Mouse (Mus musculus) spleen, postnatal 36 days (tissue): Measurements from ENCODE around the gene Rpl13a.
"Not testable (repeated sequence)": the region's sequence is repeated elsewhere in the genome, so short reads cannot be mapped to it uniquely, and the experiment has no call there.

ENCODE experiments used
- DNase-seq, 2 experiments: peaks; one replicate each; pipeline ENCODE4 v3.0.0; 2022; ENCODE audit warnings: low spot score in 2 of 2, mixed read lengths in 1 of 2

The Rpl13a gene

GRCm38 (mm10) chr7:45128624-45129246 is at the start of gene Rpl13a:
Gene Rpl13a (minus strand): TSS chr7:45128761.
- peak; percentile 99 for DNase-seq

DNA sequence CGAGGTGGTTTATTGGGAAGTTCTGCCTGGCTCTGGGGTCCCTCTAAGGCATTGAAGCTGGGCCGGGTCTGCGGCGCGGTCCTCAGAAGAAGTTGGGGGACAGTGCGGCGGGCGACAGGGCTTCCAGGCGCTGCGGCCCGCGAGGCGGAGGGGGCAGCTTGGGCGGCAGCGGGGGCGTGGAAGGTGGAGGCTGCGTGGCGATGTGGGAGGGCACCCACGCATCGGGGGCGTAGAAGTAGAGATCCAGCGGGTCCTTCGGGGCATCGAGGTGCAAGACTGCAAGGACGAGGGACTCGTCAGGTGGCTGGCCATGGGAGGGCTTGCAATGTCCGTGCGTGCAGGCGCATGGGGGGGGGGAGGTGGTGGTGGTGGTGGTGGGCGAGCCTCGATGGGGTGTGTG is 47.8 kb upstream of the Rpl13a start:
- DNase-seq: no peak

DNA sequence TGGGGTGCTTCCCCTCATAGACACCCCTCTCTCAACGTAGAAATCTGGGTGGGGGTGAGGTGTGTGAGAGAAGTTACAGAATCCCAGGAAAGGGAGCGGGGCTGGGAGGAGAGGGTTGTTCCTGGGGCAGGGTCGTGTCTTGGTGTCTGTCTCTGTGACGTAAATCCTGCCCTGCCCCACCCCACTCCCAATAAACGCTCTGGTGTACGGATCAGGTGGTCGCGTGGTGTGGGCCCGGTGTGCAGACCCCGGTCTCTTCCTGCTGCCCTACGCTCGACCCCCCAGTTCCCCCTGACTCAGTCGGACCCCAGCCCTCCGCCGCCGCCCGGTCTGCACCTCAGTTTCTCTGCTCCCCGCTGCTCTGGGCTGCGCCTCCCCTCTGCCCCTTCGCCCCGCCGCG is 47.4 kb upstream of the Rpl13a start:
- DNase-seq: no peak

DNA sequence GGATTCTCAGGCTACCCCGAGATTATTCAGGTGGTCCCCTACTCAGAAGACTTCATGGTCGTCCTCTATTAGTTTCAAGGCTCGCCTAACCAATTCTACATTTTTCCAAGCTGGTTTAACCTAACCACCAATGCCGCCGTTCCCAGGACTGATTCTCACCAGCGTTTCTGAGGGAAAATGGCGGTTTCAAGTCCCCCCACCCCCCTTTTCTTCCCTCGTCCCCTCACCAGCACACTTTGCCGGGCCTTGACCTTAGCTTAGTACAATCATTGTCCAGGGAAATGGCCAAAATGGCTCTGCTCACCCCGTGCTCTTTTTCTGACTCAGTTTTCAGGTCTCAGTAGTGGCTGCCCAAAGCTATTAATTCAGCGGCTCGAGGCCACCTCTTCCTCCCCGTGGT is 46.8 kb upstream of the Rpl13a start:
- DNase-seq: no peak

DNA sequence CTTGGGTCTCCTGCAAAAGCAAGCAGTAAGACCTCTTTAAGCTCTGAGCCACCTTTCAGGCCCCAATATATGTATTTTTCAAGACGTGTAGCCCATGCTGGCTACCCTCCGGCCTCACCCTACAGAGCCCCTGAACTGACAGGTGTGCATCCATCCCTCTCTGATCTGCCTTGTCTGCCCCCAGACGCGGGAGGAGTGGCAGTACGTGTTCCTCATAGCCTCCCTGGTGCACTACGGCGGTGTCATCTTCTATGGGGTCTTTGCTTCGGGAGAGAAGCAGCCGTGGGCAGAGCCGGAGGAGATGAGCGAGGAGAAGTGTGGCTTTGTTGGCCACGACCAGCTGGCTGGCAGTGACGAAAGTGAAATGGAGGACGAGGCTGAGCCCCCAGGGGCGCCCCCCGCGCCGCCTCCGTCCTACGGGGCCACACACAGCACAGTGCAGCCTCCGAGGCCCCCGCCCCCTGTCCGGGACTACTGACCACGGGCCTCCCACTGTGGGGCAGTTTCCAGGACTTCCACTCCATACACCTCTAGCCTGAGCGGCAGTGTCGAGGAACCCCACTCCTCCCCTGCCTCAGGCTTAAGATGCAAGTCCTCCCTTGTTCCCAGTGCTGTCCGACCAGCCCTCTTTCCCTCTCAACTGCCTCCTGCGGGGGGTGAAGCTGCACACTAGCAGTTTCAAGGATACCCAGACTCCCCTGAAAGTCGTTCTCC is 46.2 kb upstream of the Rpl13a start:
- no peak for DNase-seq

DNA sequence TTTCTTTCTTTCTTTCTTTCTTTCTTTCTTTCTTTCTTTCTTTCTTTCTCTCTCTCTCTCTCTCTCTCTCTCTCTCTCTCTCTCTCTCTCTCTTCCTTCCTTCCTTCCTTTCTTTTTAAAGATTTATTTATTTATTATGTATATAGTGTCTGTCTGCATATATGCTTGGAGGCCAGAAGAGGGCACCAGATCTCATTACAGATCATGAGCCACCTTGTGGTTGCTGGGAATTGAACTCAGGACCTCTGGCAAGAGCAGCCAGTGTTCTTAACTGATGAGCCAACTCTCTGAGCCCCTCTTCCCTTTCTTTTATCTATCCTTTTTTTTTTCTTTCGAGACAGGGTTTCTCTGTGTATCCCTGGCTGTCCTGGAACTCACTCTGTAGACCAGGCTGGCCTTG is 45.2 kb upstream of the Rpl13a start:
- not testable (repeated sequence) for DNase-seq

- DNase-seq: no peak
These were observed 44.4 kb upstream of the Rpl13a start for GRCm38 (mm10) chr7:45172974-45173373.

- no peak for DNase-seq
These were observed 40.9 kb upstream of the Rpl13a start for GRCm38 (mm10) chr7:45169495-45169894.

GRCm38 (mm10) chr7:45168656-45169055 is 40.1 kb upstream of the Rpl13a start:
- no peak for DNase-seq

- no peak for DNase-seq
These were observed 39.3 kb upstream of the Rpl13a start for GRCm38 (mm10) chr7:45167761-45168445.

- no peak for DNase-seq
These were observed 38.4 kb upstream of the Rpl13a start for GRCm38 (mm10) chr7:45166950-45167401.

GRCm38 (mm10) chr7:45165701-45166100 is 37.1 kb upstream of the Rpl13a start:
- no peak for DNase-seq

GRCm38 (mm10) chr7:45164833-45165232 is 36.3 kb upstream of the Rpl13a start:
- no peak for DNase-seq

DNA sequence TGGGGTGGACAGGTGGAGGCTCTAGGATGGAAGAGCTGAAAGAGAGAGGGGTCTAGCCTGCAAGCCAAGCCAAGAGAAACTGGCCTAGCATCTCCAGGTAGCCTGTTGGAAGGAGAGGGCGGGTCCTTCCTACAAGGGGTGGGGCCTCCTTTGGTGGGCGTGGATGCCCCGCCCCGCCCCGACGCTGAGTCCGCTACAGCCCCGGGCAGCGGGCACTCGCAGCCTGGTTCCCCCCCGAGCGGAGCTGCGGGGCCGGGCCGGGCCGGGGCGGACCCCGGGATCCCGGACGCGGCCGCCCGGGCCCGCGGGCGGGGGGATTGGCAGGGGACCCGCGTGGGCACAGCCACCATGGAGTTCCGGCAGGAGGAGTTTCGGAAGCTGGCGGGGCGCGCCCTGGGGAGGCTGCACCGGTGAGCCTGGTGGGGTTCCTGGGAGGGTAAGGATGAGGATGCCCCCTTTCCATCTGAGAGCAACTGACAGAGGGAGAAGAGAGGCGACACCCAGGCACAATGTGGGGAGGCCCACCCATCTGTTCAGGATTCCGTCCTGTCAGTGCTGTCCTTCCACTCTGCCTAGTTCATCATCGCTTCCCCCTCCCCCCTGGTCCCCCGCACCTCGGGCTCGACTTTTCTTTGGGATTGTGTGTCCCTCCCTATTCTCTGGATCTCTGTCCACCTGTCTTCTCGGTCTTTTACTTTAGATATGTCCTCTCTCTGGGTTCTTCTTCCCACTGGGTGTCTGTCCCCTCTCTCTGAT is 35.4 kb upstream of the Rpl13a start, which contains the start of gene Slc17a7:
TSS of gene Slc17a7 (plus strand) at position 215 of the 756 bp plus-strand sequence.
- no peak for DNase-seq

- DNase-seq: no peak
These were observed 34.5 kb upstream of the Rpl13a start for GRCm38 (mm10) chr7:45162996-45163615.

DNA sequence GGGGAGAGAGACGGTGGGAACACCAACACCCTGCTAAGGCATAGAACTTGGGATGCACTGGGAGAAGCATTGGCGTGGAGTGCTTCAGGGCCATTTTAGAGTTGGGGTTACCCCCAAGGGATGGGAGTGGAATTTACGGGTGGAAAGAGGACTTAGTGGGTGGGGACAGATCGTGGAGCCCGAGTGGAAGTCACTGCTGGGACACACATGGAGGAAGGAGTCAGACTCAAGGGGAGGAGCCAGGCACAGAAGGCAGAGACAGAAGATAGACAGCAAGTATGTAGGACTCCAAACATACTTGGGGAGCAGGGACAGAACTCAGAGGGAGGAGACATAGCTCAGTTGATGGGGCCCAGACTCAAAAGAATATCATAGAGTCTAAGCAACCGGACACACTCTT is 34.0 kb upstream of the Rpl13a start:
- DNase-seq: no peak

DNA sequence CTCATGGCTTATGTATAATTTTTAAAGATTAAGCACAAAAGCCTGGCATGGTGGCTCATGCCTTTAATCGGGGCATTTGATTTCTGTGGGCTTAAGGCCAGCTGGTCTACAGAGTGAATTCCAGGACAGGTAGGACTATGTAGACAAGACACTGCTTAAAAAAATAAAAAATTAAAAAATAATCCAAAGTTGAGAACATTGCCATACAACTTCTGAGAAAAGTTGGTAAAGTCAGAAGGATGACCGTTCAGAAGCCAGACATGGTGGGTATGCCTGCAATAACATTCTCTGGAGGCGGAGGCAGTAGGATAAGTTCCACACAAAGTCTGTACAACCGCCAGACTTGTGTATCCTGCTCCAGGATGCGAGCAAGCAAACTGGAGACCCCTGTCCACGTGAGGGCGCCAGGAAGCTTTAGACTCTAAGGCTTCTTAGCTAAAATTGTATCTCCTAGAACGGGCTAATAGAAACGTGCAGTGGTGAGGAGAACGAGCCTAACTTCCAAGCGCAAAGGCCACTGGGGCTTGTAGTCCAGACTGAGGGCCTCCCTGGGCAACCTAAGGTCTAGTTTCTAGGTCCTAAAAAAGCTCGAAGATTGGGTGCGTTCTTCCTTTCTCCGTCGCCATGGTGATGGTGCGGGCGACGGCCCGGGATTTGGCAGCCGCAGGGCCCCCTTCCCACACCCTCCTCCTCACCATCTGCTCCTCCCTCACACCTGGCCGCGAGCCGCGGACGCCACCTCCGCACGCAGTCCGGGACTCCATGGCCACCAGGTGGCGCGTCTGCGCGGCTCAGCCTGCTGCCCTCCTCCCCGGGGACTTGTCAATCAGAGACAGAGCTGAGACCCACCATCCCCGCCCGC is 33.3 kb upstream of the Rpl13a start:
- peak; percentile 84 for DNase-seq

GRCm38 (mm10) chr7:45160866-45161265 is 32.3 kb upstream of the Rpl13a start:
- no peak for DNase-seq

DNA sequence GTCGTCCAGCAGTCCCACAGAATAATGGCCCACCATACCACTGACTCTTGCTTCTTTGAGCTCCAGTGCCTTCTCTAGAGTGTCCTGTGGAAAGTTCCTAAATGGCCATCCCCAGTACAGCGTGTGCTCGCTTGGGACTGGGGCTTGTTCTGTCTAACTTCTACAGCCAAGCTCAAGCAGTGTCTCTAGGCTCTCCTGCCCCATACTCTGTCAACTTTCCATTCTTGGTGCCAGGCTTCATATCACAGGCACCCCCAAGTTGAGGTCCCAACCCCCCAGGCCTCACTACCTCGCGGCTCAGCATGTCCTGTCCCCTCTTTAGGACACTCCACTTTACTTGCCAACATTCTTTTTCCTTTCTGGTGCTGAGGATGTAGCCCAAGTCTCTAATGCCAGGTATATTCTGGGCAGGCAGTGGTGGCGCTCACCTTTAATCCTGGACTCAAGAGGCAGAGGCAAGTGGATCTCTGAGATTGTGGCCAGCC is 31.8 kb upstream of the Rpl13a start:
- DNase-seq: no peak

DNA sequence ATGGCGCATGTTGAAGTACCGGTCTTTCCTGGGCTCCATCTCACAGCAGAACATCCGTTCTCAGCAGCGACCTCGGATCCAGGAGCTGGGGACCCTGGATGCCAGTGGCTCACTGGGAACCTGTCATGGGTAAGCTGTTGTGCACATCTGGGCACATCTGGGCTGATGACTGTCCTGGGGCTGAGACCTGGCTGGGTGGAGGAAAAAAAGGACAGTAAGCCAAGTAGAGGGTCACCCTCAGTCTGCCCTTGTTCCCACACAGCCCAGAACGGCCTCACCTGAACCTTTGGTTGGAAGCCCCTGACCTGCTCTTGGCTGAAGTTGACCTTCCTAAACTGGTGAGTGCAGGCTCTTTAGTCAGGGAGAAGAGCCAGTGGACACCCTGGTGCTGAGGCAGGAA is 30.4 kb upstream of the Rpl13a start:
- no peak for DNase-seq
